Mouse (Mus musculus) kidney, adult 2 months (tissue): ENCODE results near the gene Olfr731. TPM values are rescaled to one million over a fixed set of nuclear protein-coding genes. Genes with fewer than 3 reads are reported as not detected.

Source experiments
- DNase-seq: peaks from one replicate; pipeline ENCODE4 v3.0.0; 2021
- H3K27ac ChIP-seq: fragments of 200-500 bp; 2 replicates; pipeline ENCODE4 v1.5.1; 2012; ENCODE audit warnings: low read depth, low read length, control low read depth, inconsistent platforms; ENCODE audit not compliant: insufficient read depth
- H3K27me3 ChIP-seq: fragments of 200-500 bp; replicated peaks from 2 replicates; pipeline ENCODE4 v1.6.1; 2012; ENCODE audit warnings: mild to moderate bottlenecking, moderate library complexity, low read length, inconsistent platforms; ENCODE audit not compliant: control insufficient read depth, insufficient read depth
- H3K36me3 ChIP-seq: fragments of 200-500 bp; 2 replicates; pipeline ENCODE4 v1.6.1; 2012; ENCODE audit warnings: mild to moderate bottlenecking, moderate library complexity, low read length, inconsistent platforms; ENCODE audit not compliant: control insufficient read depth, insufficient read depth
- H3K4me1 ChIP-seq: fragments of 200-500 bp; 2 replicates; pipeline ENCODE4 v1.6.1; 2011; ENCODE audit warnings: low read length; ENCODE audit not compliant: control insufficient read depth, insufficient read depth
- H3K4me3 ChIP-seq: fragments of 200-500 bp; 2 replicates; pipeline ENCODE4 v1.5.1; 2011; ENCODE audit warnings: mild to moderate bottlenecking, low read depth, low read length, control low read depth; ENCODE audit not compliant: insufficient read depth
- CTCF ChIP-seq: fragments of 200-500 bp; conservative IDR thresholded peaks from 2 replicates; pipeline ENCODE4 v1.5.1; 2011; ENCODE audit warnings: low read depth, mild to moderate bottlenecking, control low read depth, low read length, moderate library complexity, mixed read lengths; ENCODE audit not compliant: insufficient read depth, insufficient read length
- POLR2A ChIP-seq: fragments of 200-500 bp; IDR thresholded peaks from one replicate; pipeline ENCODE4 v1.6.1; 2011; ENCODE audit warnings: low read depth, low read length, control low read depth
- WGBS: fragments of 180-500 bp; shearing (Covaris S2); methylation state at CpG from one replicate; pipeline ENCODE4 v1.1.7; 2018; 5-methylcytosine and 5-hydroxymethylcytosine counted together
- polyA plus RNA-seq: library from polyadenylated mRNA; depleted of rRNA; stranded (reverse); fragments of >200 nt; gene quantifications from 2 replicates; pipeline ENCODE4 v1.2.3, GENCODE M21; 2012; rRNA removed

Gene Olfr731
- not detected in 2 replicates for polyA plus RNA-seq

DNA sequence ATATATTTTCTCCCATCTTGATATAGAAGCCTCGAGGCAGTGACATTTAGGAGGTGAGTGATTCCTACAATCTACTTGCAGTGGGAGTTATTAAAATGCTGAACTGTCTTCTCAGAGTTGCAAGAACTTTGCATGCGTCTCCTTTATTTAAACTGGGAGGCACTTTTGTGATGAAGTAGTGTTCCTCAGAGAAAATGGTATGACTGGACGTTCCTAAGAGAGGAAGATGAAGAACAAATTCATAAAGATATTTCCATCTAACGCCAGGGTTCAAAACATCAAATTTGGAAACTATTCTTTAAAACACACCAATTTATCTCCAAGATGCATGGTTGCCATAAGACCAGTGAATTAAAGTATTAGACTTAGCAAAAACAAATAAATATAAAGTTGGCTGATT lies at the start of gene Olfr731:
Olfr731 (minus strand) TSS at position 101 of the 400 bp plus-strand sequence.
- no peak for DNase-seq
- Histone ChIP-seq H3K4me1 (no peaks in the 10 kb centered on the region), H3K36me3 (no peaks in the 10 kb centered on the region), H3K27ac (no peak within 1 kb of the TSS), H3K4me3 (no peak within 1 kb of the TSS), H3K27me3 (no peaks in the 10 kb centered on the region)
- 83% methylated on average over 4 of the region's 4 CpGs for WGBS
- no peak for TF ChIP-seq CTCF
- TF ChIP-seq POLR2A = no peak

DNA sequence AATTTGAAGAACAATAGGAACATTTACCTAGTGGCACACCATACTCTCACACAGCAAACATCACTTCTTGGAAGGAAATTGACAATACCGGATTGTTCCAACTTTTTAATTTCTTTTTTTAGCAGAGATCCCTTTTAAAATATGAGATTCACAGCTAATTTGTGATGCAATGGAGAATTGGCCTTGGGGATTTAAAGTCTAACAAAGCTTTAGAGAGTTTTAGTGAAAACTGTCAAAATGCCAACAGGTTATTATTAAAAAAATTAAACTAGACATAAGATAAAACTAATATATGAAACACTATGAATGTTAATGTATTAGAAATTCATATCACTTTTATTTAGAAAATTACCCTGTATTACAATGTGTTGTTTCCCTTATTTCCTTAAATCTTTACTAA lies 42.4 kb upstream of the Olfr731 start, which contains the start of gene Olfr732:
Olfr732 (minus strand) TSS at position 101 of the 400 bp plus-strand sequence.
- no peak for DNase-seq
- H3K4me3 ChIP-seq = no peak within 1 kb of the TSS
- H3K4me1 ChIP-seq = no peaks in the 10 kb centered on the region
- H3K27me3 ChIP-seq = no peaks in the 10 kb centered on the region
- 94% methylated on average over 1 of the region's 1 CpGs for WGBS
- H3K36me3 ChIP-seq = no peaks in the 10 kb centered on the region
- TF ChIP-seq POLR2A (no peak), CTCF (no peak)
- H3K27ac ChIP-seq = no peak within 1 kb of the TSS

DNA sequence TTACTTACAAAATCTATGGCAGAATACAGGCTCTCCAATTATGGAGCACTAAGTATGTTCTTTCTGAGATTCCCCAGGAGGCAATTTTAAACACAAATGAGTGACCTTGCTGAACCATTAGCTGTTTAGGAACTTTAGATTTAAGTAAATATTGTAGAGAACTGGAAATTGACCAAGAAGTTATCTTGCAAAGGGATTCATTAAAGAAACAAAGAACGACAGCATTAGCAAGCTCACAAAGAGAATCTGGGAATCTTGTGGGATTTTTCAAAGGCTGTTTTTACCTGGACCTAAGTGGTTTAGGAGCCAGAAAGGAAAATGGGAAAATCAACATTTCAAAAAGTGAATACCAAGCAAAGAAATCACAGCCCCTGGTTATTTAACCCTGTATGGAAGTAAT lies 53.6 kb downstream of the Olfr731 start, which contains the start of gene Olfr730:
Olfr730 (minus strand) TSS at position 101 of the 400 bp plus-strand sequence.
- 69% methylated on average over 1 of the region's 1 CpGs for WGBS
- no peaks in the 10 kb centered on the region for H3K27me3 ChIP-seq
- H3K4me1 ChIP-seq = no peaks in the 10 kb centered on the region
- no peak for DNase-seq
- no peaks in the 10 kb centered on the region for H3K36me3 ChIP-seq
- no peak within 1 kb of the TSS for H3K27ac ChIP-seq
- H3K4me3 ChIP-seq = no peak within 1 kb of the TSS
- TF ChIP-seq CTCF = no peak
- TF ChIP-seq POLR2A = no peak

Other genes starting within 250 kb of the Olfr731 start
- gene Olfr725, start 201.5 kb downstream of the Olfr731 start, polyA plus RNA-seq = not detected in 2 replicates
- not detected in 2 replicates for gene Olfr726, start 150.9 kb downstream of the Olfr731 start, polyA plus RNA-seq
- gene Olfr727, start 118.7 kb downstream of the Olfr731 start, polyA plus RNA-seq = not detected in 2 replicates
- not detected in 2 replicates for gene Olfr728, start 99.2 kb downstream of the Olfr731 start, polyA plus RNA-seq
- gene Olfr729, start 89.0 kb downstream of the Olfr731 start, polyA plus RNA-seq = not detected in 2 replicates
- not detected in 2 replicates for gene Olfr730, start 53.7 kb downstream of the Olfr731 start, polyA plus RNA-seq
- gene Olfr732, start 42.3 kb upstream of the Olfr731 start, polyA plus RNA-seq = not detected in 2 replicates
- not detected in 2 replicates for gene Olfr733, start 59.7 kb upstream of the Olfr731 start, polyA plus RNA-seq
- not detected in 2 replicates for gene Olfr734, start 84.9 kb upstream of the Olfr731 start, polyA plus RNA-seq
- gene Olfr735, start 107.0 kb upstream of the Olfr731 start, polyA plus RNA-seq = not detected in 2 replicates
- gene Tlr11, start 116.0 kb upstream of the Olfr731 start, polyA plus RNA-seq = 0.34 and 0.50 TPM in 2 replicates
- not detected in 2 replicates for gene Olfr736, start 139.3 kb upstream of the Olfr731 start, polyA plus RNA-seq
- gene Olfr738, start 165.7 kb upstream of the Olfr731 start, polyA plus RNA-seq = not detected in 2 replicates
- not detected in 2 replicates for gene Olfr739, start 176.8 kb upstream of the Olfr731 start, polyA plus RNA-seq
- not detected in 2 replicates for gene Olfr740, start 203.7 kb upstream of the Olfr731 start, polyA plus RNA-seq
- gene Olfr741, start 230.9 kb upstream of the Olfr731 start, polyA plus RNA-seq = not detected in 2 replicates